13 mouse cellular contexts compared by ENCODE assay signal in the genomic region with DNA sequence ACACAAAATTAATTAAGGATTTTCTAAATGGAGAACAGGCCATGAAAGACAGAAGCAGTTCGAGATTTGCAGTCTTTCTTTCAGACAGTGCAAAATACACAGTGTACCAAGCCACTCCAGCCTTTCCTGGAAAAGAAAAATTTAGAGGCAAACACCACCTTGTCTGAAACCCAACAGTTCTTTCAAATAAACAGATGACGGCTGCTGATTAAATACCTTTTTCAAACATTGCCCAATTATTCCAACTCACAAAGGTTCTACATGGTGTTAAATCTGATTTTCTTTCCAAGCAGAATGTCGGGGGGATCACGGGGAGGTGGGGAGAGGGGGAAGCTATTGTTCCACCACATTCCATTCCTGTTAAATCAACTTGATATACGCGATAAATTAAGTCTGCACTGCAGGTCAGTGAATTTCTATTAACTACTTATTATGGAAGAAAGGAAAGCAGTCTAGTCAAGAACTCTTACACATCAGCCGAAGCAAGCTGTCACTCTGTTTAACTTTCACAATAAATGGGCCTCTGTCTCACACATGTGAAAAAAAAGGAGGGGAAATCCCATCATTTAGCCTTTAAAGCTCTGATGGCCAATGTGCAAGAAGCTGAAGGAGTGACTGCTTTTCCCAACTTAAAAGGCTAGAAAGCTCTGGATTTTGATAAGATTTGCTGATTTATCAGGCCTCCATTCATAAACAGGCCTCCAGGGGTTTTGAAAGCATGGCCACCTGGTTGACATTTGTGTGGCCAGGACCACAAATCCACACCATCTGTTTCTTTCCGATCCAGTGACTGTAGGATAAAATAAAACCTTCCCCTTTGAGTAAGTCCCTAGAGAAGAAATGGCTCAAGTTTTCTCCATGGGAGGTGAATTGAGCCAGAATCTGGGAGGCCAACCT.
DNase-seq lines count a peak whose midpoint lies in the region; ATAC-seq lines count a peak whose summit lies in the region.
"Had no signal": no experiment of that assay in that cellular context is flagged by ENCODE, and none has a peak within 500 bp of the region (broad histone marks: within the 10 kb centered on the region; RNA-seq: fewer than 3 reads in every experiment).

No protein-coding gene starts in this region.

- 9% methylated on average over 8 of the region's 8 CpGs for WGBS in embryonic facial prominence, embryonic 11.5 days
- 7% methylated on average over 8 of the region's 8 CpGs for WGBS in hindbrain, embryonic 15.5 days
- WGBS in neural tube, embryonic 11.5 days = 11% methylated on average over 8 of the region's 8 CpGs

- no peaks in the 10 kb centered on the region for H3K36me3 ChIP-seq in embryonic facial prominence, embryonic 11.5 days (replicated peaks; ENCODE audit: control insufficient read depth, insufficient read depth, low read depth, low read length)
- H3K36me3 ChIP-seq in hindbrain, embryonic 15.5 days = no peaks in the 10 kb centered on the region
- H3K36me3 ChIP-seq in neural tube, embryonic 11.5 days (ENCODE audit: control insufficient read depth, insufficient read depth, low read length) = no peaks in the 10 kb centered on the region
- H3K36me3 ChIP-seq: liver, embryonic 15.5 days had no signal

- peak overlapping the region; percentile 16 for H3K27ac ChIP-seq in embryonic facial prominence, embryonic 11.5 days (replicated peaks; ENCODE audit: low read depth, low read length)
- H3K27ac ChIP-seq in hindbrain, embryonic 15.5 days (replicated peaks) = peak overlapping the region; percentile 40
- H3K27ac ChIP-seq in neural tube, embryonic 11.5 days (ENCODE audit: low read depth, low read length) = peak overlapping the region; percentile 36; the same call in 1 of the 2 replicates
- H3K27ac ChIP-seq: gastrocnemius, adult 2 months; liver, embryonic 15.5 days had no signal

- no peak overlapping the region for H3K9ac ChIP-seq in embryonic facial prominence, embryonic 11.5 days (replicated peaks; ENCODE audit: low read length)
- H3K9ac ChIP-seq in hindbrain, embryonic 15.5 days = no peak overlapping the region
- H3K9ac ChIP-seq in neural tube, embryonic 11.5 days (ENCODE audit: low read length) = no peak overlapping the region
- H3K9ac ChIP-seq: liver, embryonic 15.5 days had no signal

- H3K9me3 ChIP-seq in embryonic facial prominence, embryonic 11.5 days (replicated peaks; ENCODE audit: control insufficient read depth, low read length) = no peaks in the 10 kb centered on the region
- no peaks in the 10 kb centered on the region for H3K9me3 ChIP-seq in hindbrain, embryonic 15.5 days
- H3K9me3 ChIP-seq in neural tube, embryonic 11.5 days (ENCODE audit: control insufficient read depth, low read length) = no peaks in the 10 kb centered on the region
- H3K9me3 ChIP-seq: liver, embryonic 15.5 days had no signal

- H3K27me3 ChIP-seq in embryonic facial prominence, embryonic 11.5 days (ENCODE audit: control insufficient read depth, insufficient read depth, low read length) = no peaks in the 10 kb centered on the region
- H3K27me3 ChIP-seq in hindbrain, embryonic 15.5 days = no peaks in the 10 kb centered on the region
- no peaks in the 10 kb centered on the region for H3K27me3 ChIP-seq in neural tube, embryonic 11.5 days (ENCODE audit: control insufficient read depth, insufficient read depth, low read length)
- H3K27me3 ChIP-seq: liver, embryonic 15.5 days had no signal

- peak; percentile 42 to 45 for DNase-seq in cerebellum, postnatal 10 days
- no peak for DNase-seq in cerebellum, postnatal 36 days
- peak; percentile 81 for DNase-seq in embryonic facial prominence, embryonic 11.5 days (ENCODE audit: low spot score)
- peak; percentile 46 for DNase-seq in neural tube, embryonic 11.5 days (ENCODE audit: low spot score)
- DNase-seq in ovary, postnatal 14 days (ENCODE audit: low spot score) = no peak
- DNase-seq in ovary, adult 18-20 months (ENCODE audit: low spot score) = no peak
- no peak for DNase-seq in layer of hippocampus, postnatal 36 days
- DNase-seq: cerebellum, adult 11-12 months; gastrocnemius, adult 2 months; thymus, postnatal 14 days had no signal

- no peak overlapping the region for H3K4me3 ChIP-seq in embryonic facial prominence, embryonic 11.5 days (ENCODE audit: low read depth, low read length)
- H3K4me3 ChIP-seq in hindbrain, embryonic 15.5 days = no peak overlapping the region
- no peak overlapping the region for H3K4me3 ChIP-seq in neural tube, embryonic 11.5 days (ENCODE audit: low read depth, low read length)
- H3K4me3 ChIP-seq: gastrocnemius, adult 2 months; liver, embryonic 15.5 days had no signal

- no peaks in the 10 kb centered on the region for H3K4me1 ChIP-seq in embryonic facial prominence, embryonic 11.5 days (ENCODE audit: control insufficient read depth, insufficient read depth, low read length)
- H3K4me1 ChIP-seq in hindbrain, embryonic 15.5 days (replicated peaks) = peaks cover 19% of the 10 kb centered on the region
- peaks cover 7% of the 10 kb centered on the region for H3K4me1 ChIP-seq in neural tube, embryonic 11.5 days (ENCODE audit: control insufficient read depth, insufficient read depth, low read length)
- H3K4me1 ChIP-seq: liver, embryonic 15.5 days had no signal

- H3K4me2 ChIP-seq in embryonic facial prominence, embryonic 11.5 days (ENCODE audit: low read depth, low read length) = no peak overlapping the region
- H3K4me2 ChIP-seq in hindbrain, embryonic 15.5 days = peak overlapping the region; percentile 42
- peak overlapping the region; percentile 19; the same call in 1 of the 2 replicates for H3K4me2 ChIP-seq in neural tube, embryonic 11.5 days (ENCODE audit: low read depth)
- H3K4me2 ChIP-seq: liver, embryonic 15.5 days had no signal

- peak; percentile 81 for ATAC-seq in embryonic facial prominence, embryonic 11.5 days (replicated peaks; ENCODE audit: insufficient number of reproducible peaks, low FRiP score, low TSS enrichment, low read depth)
- ATAC-seq in hindbrain, embryonic 15.5 days (ENCODE audit: low FRiP score, low read depth) = peak; percentile 45; the same call in 1 of the 2 replicates
- ATAC-seq in neural tube, embryonic 11.5 days (ENCODE audit: insufficient read depth, low FRiP score, low TSS enrichment) = peak; percentile 89
- ATAC-seq: intestine, postnatal 0 days had no signal

Comparison
In these comparisons a context has a peak if more than half of its experiments do, and no peak if none do; other contexts are left out.
1. DNase-seq: peak in cerebellum, postnatal 10 days (2 of 2), embryonic facial prominence, embryonic 11.5 days (single experiment) and neural tube, embryonic 11.5 days (single experiment); none in cerebellum, postnatal 36 days (0 of 2), ovary, postnatal 14 days (single experiment), ovary, adult 18-20 months (single experiment) and layer of hippocampus, postnatal 36 days (0 of 2).
2. Peak in every context shown above with its lines, with median percentiles within 50 percentile points of each other: ATAC-seq and H3K27ac ChIP-seq.